ENCODE assay signal across 8 mouse cellular contexts in the genomic region with DNA sequence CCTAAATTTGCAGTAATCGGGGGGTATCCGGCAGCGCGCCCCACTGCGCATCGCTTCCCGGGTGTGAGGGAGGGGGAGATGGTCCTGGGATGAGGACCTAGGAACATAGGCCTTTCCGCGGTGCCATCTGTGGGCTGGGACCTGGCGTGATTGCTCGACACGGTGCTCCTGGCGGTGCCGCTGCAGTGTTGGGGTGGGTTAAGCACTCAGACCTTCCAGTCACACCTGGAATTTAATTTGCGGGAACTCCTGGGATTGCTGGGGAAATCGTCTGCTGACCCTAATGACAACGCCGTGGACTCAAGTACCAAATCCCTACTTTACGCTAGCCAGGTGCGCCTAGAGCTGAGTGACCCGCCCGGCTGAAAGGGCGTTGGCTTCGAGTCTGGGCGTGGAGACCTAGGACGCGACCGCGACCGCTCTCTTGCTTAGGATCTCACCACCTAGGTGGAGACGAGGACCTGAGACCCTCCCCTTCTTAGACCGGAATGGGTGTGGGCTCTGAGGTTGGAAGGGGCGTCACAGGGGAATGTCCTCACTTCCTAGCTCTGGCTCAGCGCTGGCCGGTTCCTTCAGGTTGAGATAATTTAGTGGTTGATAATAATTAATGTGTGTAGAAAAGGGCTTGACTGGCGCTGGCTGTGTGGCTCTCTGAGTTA. TPM values are rescaled to one million over a fixed set of nuclear protein-coding genes. Genes with fewer than 3 reads are reported as not detected.
DNase-seq lines count a peak whose midpoint lies in the region; ATAC-seq and TF ChIP-seq lines count a peak whose summit lies in the region.

No protein-coding gene starts in this region.

- peak overlapping the region; percentile 95 for H3ac ChIP-seq in C2C12 (ENCODE audit: control insufficient read depth, insufficient read length, low read depth)

- H3K27me3 ChIP-seq in C2C12 (ENCODE audit: control insufficient read depth, insufficient read depth, insufficient read length), result no peaks in the 10 kb centered on the region
- no peaks in the 10 kb centered on the region for H3K27me3 ChIP-seq in kidney, embryonic 14.5 days (ENCODE audit: control insufficient read depth, insufficient read depth, low read length)
- peaks cover 24% of the 10 kb centered on the region for H3K27me3 ChIP-seq in megakaryocyte, embryonic 14.5 days (replicated peaks)

- no peak overlapping the region for H3K27ac ChIP-seq in kidney, embryonic 14.5 days (ENCODE audit: low read depth, low read length)

- H3K9ac ChIP-seq in kidney, embryonic 14.5 days (ENCODE audit: low read depth, low read length), result peak overlapping the region; percentile 68

- whole genome bisulfite sequencing in kidney, embryonic 14.5 days, result under 1% methylated on average over 36 of the region's 36 CpGs

- peak overlapping the region; percentile 95 for H3K4me3 ChIP-seq in C2C12 (ENCODE audit: insufficient read depth, poor library complexity, severe bottlenecking)
- H3K4me3 ChIP-seq in kidney, embryonic 14.5 days (ENCODE audit: low read length), result peak overlapping the region; percentile 77
- H3K4me3 ChIP-seq in megakaryocyte, embryonic 14.5 days (replicated peaks), result peak overlapping the region; percentile 97

- peak; percentile 33 for DNase-seq in 3T3-L1 (ENCODE audit: low read depth, low spot score)
- DNase-seq in cerebellum, adult 11 months, result peak; percentile 41
- DNase-seq in heart, adult 8-10 months (ENCODE audit: low spot score), result peak; percentile 12
- peak; percentile 9 to 16 for DNase-seq in thymus, postnatal 10 days (ENCODE audit: low spot score in 2 of 2)
- no peak for DNase-seq in right cerebral cortex, adult 2 months (ENCODE audit: low spot score in 2 of 2)

- no peak for TF ChIP-seq CTCF in C2C12 (IDR thresholded peaks at IDR 0.05; ENCODE audit: control insufficient read depth, insufficient read depth, insufficient read length)

- H3K4me2 ChIP-seq in kidney, embryonic 14.5 days (replicated peaks; ENCODE audit: low read depth, low read length), result peak overlapping the region; percentile 85

- peaks cover 59% of the 10 kb centered on the region for H3K79me2 ChIP-seq in C2C12 (ENCODE audit: control insufficient read depth, insufficient read depth)

- H3K36me3 ChIP-seq in C2C12 (ENCODE audit: control insufficient read depth, insufficient read depth), result peaks cover 34% of the 10 kb centered on the region
- no peaks in the 10 kb centered on the region for H3K36me3 ChIP-seq in kidney, embryonic 14.5 days (ENCODE audit: control insufficient read depth, insufficient read depth, low read length)
- H3K36me3 ChIP-seq in megakaryocyte, embryonic 14.5 days (replicated peaks; ENCODE audit: low read length), result no peaks in the 10 kb centered on the region

- H3K79me3 ChIP-seq in C2C12 (ENCODE audit: low read depth), result peaks cover 57% of the 10 kb centered on the region

- no peaks in the 10 kb centered on the region for H3K9me3 ChIP-seq in kidney, embryonic 14.5 days (ENCODE audit: control insufficient read depth, low read length)
- no peaks in the 10 kb centered on the region for H3K9me3 ChIP-seq in megakaryocyte, embryonic 14.5 days

- ATAC-seq in kidney, embryonic 14.5 days (ENCODE audit: low FRiP score, low TSS enrichment), result peak; percentile 44

- H3K4me1 ChIP-seq in kidney, embryonic 14.5 days (ENCODE audit: control insufficient read depth, insufficient read depth, low read length), result peaks cover 12% of the 10 kb centered on the region; the same call in 1 of the 2 replicates
- peaks cover 25% of the 10 kb centered on the region for H3K4me1 ChIP-seq in megakaryocyte, embryonic 14.5 days

TF ChIP-seq in C2C12, 6 proteins besides CTCF, POLR2A, EP300 and RAD21:
- no peak for TF ChIP-seq MYOD1 (IDR thresholded peaks at IDR 0.05; ENCODE audit: control insufficient read depth, insufficient read length, low read depth)
- no peak for TF ChIP-seq MYOG (IDR thresholded peaks at IDR 0.05; ENCODE audit: control insufficient read depth, extremely low read depth, insufficient read length)
- no peak for TF ChIP-seq USF1 (IDR thresholded peaks at IDR 0.05; ENCODE audit: low read depth)
- TF ChIP-seq FOSL1 (IDR thresholded peaks at IDR 0.05; ENCODE audit: insufficient read depth, low read length, poor library complexity, severe bottlenecking), result no peak
- no peak for TF ChIP-seq CEBPB (IDR thresholded peaks at IDR 0.05; ENCODE audit: low read depth)
- TF ChIP-seq MAX (IDR thresholded peaks at IDR 0.05), result no peak

RNA-seq across cellular contexts. Expression of a gene that starts 0.8 kb away (rescaled TPM):
- 154 TPM for polyA plus RNA-seq in C2C12 (2012; fragmentation: generic; extraction: Trizol)
- total RNA-seq in heart, adult 8-10 months (2022), result 10 to 100 TPM; 14.3 to 31.5 (median 21.0) TPM
- 12.7 and 25.7 TPM in 2 replicates for polyA plus RNA-seq in kidney, embryonic 14.5 days (2014; fragmentation: Nextera tagmentation; extraction: Ambion mirVana)
- polyA plus RNA-seq in megakaryocyte, embryonic 14.5 days (2012; ENCODE audit: insufficient read depth, low replicate concordance), result 0.17 and 4.2 TPM in 2 replicates

RNA-seq across cellular contexts. Expression of a gene that starts 27.2 kb away (rescaled TPM):
- polyA plus RNA-seq in C2C12 (2012; fragmentation: generic; extraction: Trizol), result not detected
- not detected for total RNA-seq in heart, adult 8-10 months (2022)
- not detected in 2 replicates for polyA plus RNA-seq in kidney, embryonic 14.5 days (2014; fragmentation: Nextera tagmentation; extraction: Ambion mirVana)
- polyA plus RNA-seq in megakaryocyte, embryonic 14.5 days (2012; ENCODE audit: insufficient read depth, low replicate concordance), result not detected in 2 replicates

Comparison
In these comparisons a context has a peak if more than half of its experiments do, and no peak if none do; other contexts are left out.
1. DNase-seq: peak in 3T3-L1 (single experiment), cerebellum, adult 11 months (single experiment), heart, adult 8-10 months (single experiment) and thymus, postnatal 10 days (2 of 2); none in right cerebral cortex, adult 2 months (0 of 2).
2. Peak in every context shown above with its lines, with median percentiles within 50 percentile points of each other: H3K4me3 ChIP-seq.